Mouse (Mus musculus) stomach, postnatal 0 days (tissue): Measurements from ENCODE around the gene Rnf157. TPM values are rescaled to one million over a fixed set of nuclear protein-coding genes. Genes with fewer than 3 reads are reported as not detected.

Experiments used
- ATAC-seq: fragments of 200-750 bp; cut with Nextera tagmentation; 2 replicates; pipeline ENCODE4 v1.8.0; 2017; ENCODE audit not compliant: low FRiP score, low TSS enrichment
- DNase-seq: peaks from one replicate; pipeline ENCODE4 v3.0.0-alpha.2; 2016; ENCODE audit warnings: low spot score
- H3K27ac ChIP-seq: fragments of 300-500 bp; sonication (generic); replicated peaks from 2 replicates; pipeline ENCODE4 v1.5.1; 2014; ENCODE audit warnings: mild to moderate bottlenecking, control low read depth
- H3K27me3 ChIP-seq: fragments of 300-500 bp; sonication (generic); 2 replicates; pipeline ENCODE4 v1.6.1; 2014; ENCODE audit warnings: low read length; ENCODE audit not compliant: control insufficient read depth, insufficient read depth
- H3K36me3 ChIP-seq: fragments of 300-500 bp; sonication (generic); 2 replicates; pipeline ENCODE4 v1.6.1; 2014; ENCODE audit warnings: low read length, mixed read lengths; ENCODE audit not compliant: control insufficient read depth, insufficient read depth
- H3K4me1 ChIP-seq: fragments of 300-500 bp; sonication (generic); replicated peaks from 2 replicates; pipeline ENCODE4 v1.6.1; 2014; ENCODE audit warnings: antibody characterized with exemption; ENCODE audit not compliant: control insufficient read depth, insufficient read depth
- H3K4me2 ChIP-seq: fragments of 300-500 bp; sonication (generic); replicated peaks from 2 replicates; pipeline ENCODE4 v1.6.1; 2014; ENCODE audit warnings: low read depth, mild to moderate bottlenecking, control low read depth, moderate library complexity
- H3K4me3 ChIP-seq: fragments of 300-500 bp; sonication (generic); 2 replicates; pipeline ENCODE4 v1.5.1; 2014; ENCODE audit warnings: low read depth, low read length, control low read depth
- H3K9ac ChIP-seq: fragments of 300-500 bp; sonication (generic); 2 replicates; pipeline ENCODE4 v1.6.1; 2014; ENCODE audit warnings: mild to moderate bottlenecking, low read length, control low read depth, mixed read lengths
- H3K9me3 ChIP-seq: fragments of 300-500 bp; sonication (generic); 2 replicates; pipeline ENCODE4 v1.6.1; 2016; ENCODE audit warnings: low read length; ENCODE audit not compliant: control insufficient read depth
- CTCF ChIP-seq: IDR thresholded peaks from 2 replicates; pipeline ENCODE4 v1.5.1; 2016; ENCODE audit warnings: antibody characterized with exemption, low read depth, mild to moderate bottlenecking, moderate library complexity
- EP300 ChIP-seq: optimal IDR thresholded peaks from 2 replicates; pipeline ENCODE3; 2016; ENCODE audit warnings: antibody characterized with exemption
- WGBS: fragments of 180-500 bp; shearing (Covaris S2); extraction: QIAGEN DNeasy Blood & Tissue Kit; methylation state at CpG from one replicate; pipeline ENCODE4 v1.1.7; 2014; 5-methylcytosine and 5-hydroxymethylcytosine counted together
- polyA plus RNA-seq: library from polyadenylated mRNA; unstranded; fragments of >200 nt; fragmentation: Nextera tagmentation; extraction: Ambion mirVana; gene quantifications from 2 replicates; pipeline ENCODE4 v1.2.1, GENCODE M21; 2015

The Rnf157 gene
- polyA plus RNA-seq, 1 experiment from 2014 or later: 2.8 TPM

GRCm38 (mm10) chr11:116379530-116379929 is 33.3 kb downstream of the Rnf157 start:
- Histone ChIP-seq H3K9me3 (no peaks in the 10 kb centered on the region), H3K4me2 (no peak overlapping the region), H3K4me1 (no peaks in the 10 kb centered on the region), H3K4me3 (no peak overlapping the region), H3K27me3 (no peaks in the 10 kb centered on the region), H3K27ac (no peak overlapping the region), H3K9ac (no peak overlapping the region), H3K36me3 (no peaks in the 10 kb centered on the region)
- TF ChIP-seq CTCF (no peak), EP300 (no peak)
- ATAC-seq (no peak), DNase-seq (no peak)
- WGBS: 72% methylated on average over 6 of the region's 6 CpGs

- H3K36me3 ChIP-seq: no peaks in the 10 kb centered on the region
- 64% methylated on average over 7 of the region's 7 CpGs for WGBS
- no peak overlapping the region for H3K9ac ChIP-seq
- DNase-seq (no peak), ATAC-seq (no peak)
- H3K4me1 ChIP-seq: no peaks in the 10 kb centered on the region
- no peaks in the 10 kb centered on the region for H3K27me3 ChIP-seq
- no peak overlapping the region for H3K4me3 ChIP-seq
- H3K9me3 ChIP-seq: no peaks in the 10 kb centered on the region
- no peak for TF ChIP-seq CTCF
- TF ChIP-seq EP300: no peak
- H3K27ac ChIP-seq: no peak overlapping the region
- H3K4me2 ChIP-seq: no peak overlapping the region
Measured at GRCm38 (mm10) chr11:116376945-116377661, 35.7 kb downstream of the Rnf157 start.

- Histone ChIP-seq H3K4me3 (no peak overlapping the region), H3K27ac (peak overlapping the region; percentile 49; the same call in 1 of the 2 replicates), H3K9me3 (no peaks in the 10 kb centered on the region), H3K4me2 (no peak overlapping the region), H3K4me1 (no peaks in the 10 kb centered on the region), H3K36me3 (no peaks in the 10 kb centered on the region), H3K9ac (no peak overlapping the region), H3K27me3 (no peaks in the 10 kb centered on the region)
- peak; percentile 57 for DNase-seq
- TF ChIP-seq CTCF: no peak
- no peak for TF ChIP-seq EP300
- WGBS: 70% methylated on average over 4 of the region's 4 CpGs
- peak; percentile 91 for ATAC-seq
Measured at GRCm38 (mm10) chr11:116371894-116372450, 40.9 kb downstream of the Rnf157 start.

- WGBS: 54% methylated on average over 5 of the region's 5 CpGs
- H3K4me3 ChIP-seq: no peak overlapping the region
- H3K4me2 ChIP-seq: no peak overlapping the region
- H3K9me3 ChIP-seq: no peaks in the 10 kb centered on the region
- no peak overlapping the region for H3K27ac ChIP-seq
- ATAC-seq (no peak), DNase-seq (no peak)
- H3K36me3 ChIP-seq: no peaks in the 10 kb centered on the region
- no peaks in the 10 kb centered on the region for H3K4me1 ChIP-seq
- H3K9ac ChIP-seq: no peak overlapping the region
- H3K27me3 ChIP-seq: no peaks in the 10 kb centered on the region
- no peak for TF ChIP-seq CTCF
- TF ChIP-seq EP300: no peak
Measured at GRCm38 (mm10) chr11:116369633-116370032, 43.2 kb downstream of the Rnf157 start.

- H3K36me3 ChIP-seq: no peaks in the 10 kb centered on the region
- H3K27ac ChIP-seq: no peak overlapping the region
- TF ChIP-seq EP300: no peak
- no peak for TF ChIP-seq CTCF
Measured at GRCm38 (mm10) chr11:116369051-116369450, 43.8 kb downstream of the Rnf157 start.

GRCm38 (mm10) chr11:116368116-116368515 is 44.7 kb downstream of the Rnf157 start:
- no peaks in the 10 kb centered on the region for H3K36me3 ChIP-seq
- H3K4me2 ChIP-seq: no peak overlapping the region
- ATAC-seq (peak; percentile 73), DNase-seq (peak; percentile 92)
- H3K9ac ChIP-seq: no peak overlapping the region
- H3K27ac ChIP-seq: no peak overlapping the region
- peak; percentile 89 for TF ChIP-seq CTCF
- TF ChIP-seq EP300: no peak
- no peaks in the 10 kb centered on the region for H3K4me1 ChIP-seq
- H3K27me3 ChIP-seq: no peaks in the 10 kb centered on the region
- H3K4me3 ChIP-seq: no peak overlapping the region
- 22% methylated on average over 9 of the region's 9 CpGs for WGBS
- H3K9me3 ChIP-seq: no peaks in the 10 kb centered on the region

More at GRCm38 (mm10) chr11:116369051-116369450, 43.8 kb downstream of the Rnf157 start:
- 82% methylated on average over 14 of the region's 14 CpGs for WGBS
- no peaks in the 10 kb centered on the region for H3K27me3 ChIP-seq
- H3K4me3 ChIP-seq: no peak overlapping the region
- no peak overlapping the region for H3K9ac ChIP-seq
- DNase-seq (no peak), ATAC-seq (no peak)
- H3K9me3 ChIP-seq: no peaks in the 10 kb centered on the region
- H3K4me2 ChIP-seq: no peak overlapping the region
- no peaks in the 10 kb centered on the region for H3K4me1 ChIP-seq
